Mouse (Mus musculus) layer of hippocampus, adult 9-10 months (tissue): ENCODE data around the gene Tgif1.

ENCODE experiments used
- DNase-seq: peaks from one replicate; pipeline ENCODE4 v3.0.0; 2022; ENCODE audit warnings: low spot score

Tgif1 gene

GRCm38 (mm10) chr17:70806600-70806999, 46.7 kb downstream of the Tgif1 start:
- no peak for DNase-seq

DNA sequence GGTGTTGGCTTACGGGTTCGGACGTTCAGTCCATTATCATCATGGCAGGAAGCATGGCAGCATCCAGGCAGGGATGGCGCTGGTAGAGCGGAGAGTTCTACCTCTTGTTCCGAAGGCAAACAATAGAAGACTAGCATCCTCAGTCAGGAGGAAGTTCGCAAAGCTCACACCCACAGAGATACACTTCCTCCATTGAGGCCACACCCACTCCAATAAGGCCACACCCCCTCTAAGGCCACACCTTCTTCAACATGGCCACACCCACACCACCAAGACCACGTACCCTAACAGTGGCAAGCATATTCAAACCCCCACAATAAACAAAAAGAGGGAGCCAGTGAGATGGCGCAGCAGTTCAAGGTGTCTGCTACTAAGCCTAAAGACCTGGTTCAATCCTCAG, 47.5 kb downstream of the Tgif1 start:
- DNase-seq = no peak

- no peak for DNase-seq
Observed at GRCm38 (mm10) chr17:70802022-70802421, 51.3 kb downstream of the Tgif1 start.

DNA sequence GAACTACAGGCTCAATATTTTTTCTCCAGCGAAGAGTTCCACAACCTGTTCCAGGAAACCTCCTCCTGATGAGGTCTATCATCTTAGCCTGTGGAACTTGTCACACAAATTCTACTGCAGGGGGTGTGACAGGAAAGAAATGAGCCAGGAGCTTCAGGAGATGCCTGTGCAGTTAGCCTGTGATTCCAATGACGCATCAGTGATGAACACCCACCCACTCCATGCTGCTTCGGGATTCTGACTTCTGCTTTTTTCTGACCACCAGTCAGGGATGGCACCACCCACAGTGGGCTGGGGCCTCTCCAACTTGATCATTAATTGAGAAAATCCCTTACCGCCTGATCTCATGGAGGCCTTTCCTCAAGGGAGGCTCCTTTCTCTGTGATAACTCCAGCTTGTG, 54.1 kb downstream of the Tgif1 start:
- no peak for DNase-seq

DNA sequence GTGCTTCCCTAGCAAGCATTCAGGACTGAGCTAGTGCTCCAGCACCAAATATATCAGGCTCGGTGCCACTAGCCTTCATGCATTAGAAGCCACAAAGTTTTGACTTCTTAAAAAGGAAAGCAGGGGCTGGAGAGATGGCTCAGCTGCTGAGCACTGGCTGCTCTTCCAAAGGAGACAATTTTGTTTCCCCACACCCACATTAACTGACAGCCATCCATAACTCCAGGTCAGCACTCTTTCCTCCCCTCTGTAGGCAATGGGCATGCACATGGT, 55.6 kb downstream of the Tgif1 start:
- DNase-seq = no peak

DNA sequence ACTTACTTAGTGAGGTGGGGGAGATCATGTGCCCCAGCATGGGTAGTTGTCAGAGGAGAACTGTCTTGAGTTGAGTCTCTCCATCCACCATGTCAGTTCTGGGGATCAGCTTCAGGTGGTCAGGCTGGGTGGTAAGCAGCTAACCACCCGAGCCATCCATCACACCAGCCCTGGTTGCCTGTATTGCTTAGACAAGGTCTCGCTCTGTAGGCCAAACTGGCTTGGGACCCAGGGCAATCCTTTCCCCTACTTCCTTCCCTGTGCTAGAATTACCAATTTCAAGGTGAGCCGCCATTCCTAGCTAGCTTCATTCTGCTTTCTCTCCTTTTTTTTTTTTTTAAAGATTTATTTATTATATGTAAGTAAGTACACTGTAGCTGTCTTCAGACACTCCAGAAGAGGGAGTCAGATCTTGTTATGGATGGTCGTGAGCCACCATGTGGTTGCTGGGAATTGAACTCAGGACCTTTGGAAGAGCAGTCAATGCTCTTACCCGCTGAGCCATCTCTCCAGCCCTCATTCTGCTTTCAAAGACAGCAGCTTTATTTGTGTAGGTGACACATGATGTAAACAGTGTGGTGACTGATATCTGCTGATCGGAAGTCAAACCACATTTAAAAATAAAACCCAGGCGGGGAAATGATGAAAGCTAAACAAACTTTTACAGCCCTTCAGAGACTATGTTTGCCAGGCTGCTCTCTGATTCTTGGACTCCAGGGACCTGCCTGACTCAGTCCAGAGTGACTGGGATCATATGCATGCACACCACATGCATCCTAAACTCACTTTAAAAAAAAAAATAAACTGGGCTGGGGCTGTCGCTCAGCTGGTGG, 56.2 kb downstream of the Tgif1 start:
- peak; percentile 30 for DNase-seq

- DNase-seq = no peak
Observed at GRCm38 (mm10) chr17:70795196-70795595, 58.1 kb downstream of the Tgif1 start.

- DNase-seq = no peak
Observed at GRCm38 (mm10) chr17:70794722-70795121, 58.6 kb downstream of the Tgif1 start.

GRCm38 (mm10) chr17:70794291-70794690, 59.1 kb downstream of the Tgif1 start:
- no peak for DNase-seq
